Mouse (Mus musculus): ENCODE results near the gene Gk2. TPM values are rescaled to one million over a fixed set of nuclear protein-coding genes. Genes with fewer than 3 reads are reported as not detected.

Gk2 gene
- not detected in 2 replicates for polyA plus RNA-seq (2015; fragmentation: Nextera tagmentation; extraction: Ambion mirVana)

GRCm38 (mm10) chr5:97456816-97457215, at the start of gene Gk2:
TSS of gene Gk2 (minus strand) at chr5:97457021.
- Histone ChIP-seq H3K4me3 (no peak within 1 kb of the TSS), H3K4me1 (no peaks in the 10 kb centered on the region; the same call in 1 of the 2 replicates), H3K36me3 (no peaks in the 10 kb centered on the region), H3K27me3 (no peaks in the 10 kb centered on the region), H3K4me2 (no peak within 1 kb of the TSS), H3K9me3 (no peaks in the 10 kb centered on the region), H3K27ac (no peak within 1 kb of the TSS), H3K9ac (no peak within 1 kb of the TSS)
- no peak for ATAC-seq (ENCODE audit: insufficient number of reproducible peaks, insufficient read depth, low FRiP score, low TSS enrichment, low read depth)
- WGBS: 90% methylated on average over 10 of the region's 10 CpGs

DNA sequence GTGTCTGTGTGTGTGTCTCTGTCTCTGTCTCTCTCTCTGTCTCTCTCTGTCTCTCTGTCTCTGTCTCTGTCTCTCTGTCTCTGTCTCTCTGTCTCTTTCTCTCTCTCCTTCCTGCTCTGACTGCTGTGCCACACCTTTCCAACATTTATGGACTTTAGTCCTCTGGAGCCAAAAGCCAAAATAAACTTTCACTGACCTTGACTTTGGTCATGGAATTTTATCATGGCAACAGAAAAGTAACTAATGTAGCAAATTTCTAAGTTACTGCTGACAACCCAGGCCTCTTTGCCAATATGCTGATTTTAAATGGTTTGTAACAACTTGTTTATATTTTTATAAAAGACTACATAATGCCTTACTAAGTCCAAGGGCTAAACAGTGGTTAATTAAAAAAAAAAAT, 41.2 kb upstream of the Gk2 start:
- no peak overlapping the region for H3K27ac ChIP-seq
- no peaks in the 10 kb centered on the region for H3K36me3 ChIP-seq
- no peaks in the 10 kb centered on the region for H3K27me3 ChIP-seq
- H3K9me3 ChIP-seq: no peaks in the 10 kb centered on the region
- no peak overlapping the region for H3K4me2 ChIP-seq
- peaks cover 5% of the 10 kb centered on the region; the same call in 1 of the 2 replicates for H3K4me1 ChIP-seq
- no peak overlapping the region for H3K4me3 ChIP-seq
- no peak overlapping the region for H3K9ac ChIP-seq
- no peak for ATAC-seq (ENCODE audit: insufficient number of reproducible peaks, insufficient read depth, low FRiP score, low TSS enrichment, low read depth)

DNA sequence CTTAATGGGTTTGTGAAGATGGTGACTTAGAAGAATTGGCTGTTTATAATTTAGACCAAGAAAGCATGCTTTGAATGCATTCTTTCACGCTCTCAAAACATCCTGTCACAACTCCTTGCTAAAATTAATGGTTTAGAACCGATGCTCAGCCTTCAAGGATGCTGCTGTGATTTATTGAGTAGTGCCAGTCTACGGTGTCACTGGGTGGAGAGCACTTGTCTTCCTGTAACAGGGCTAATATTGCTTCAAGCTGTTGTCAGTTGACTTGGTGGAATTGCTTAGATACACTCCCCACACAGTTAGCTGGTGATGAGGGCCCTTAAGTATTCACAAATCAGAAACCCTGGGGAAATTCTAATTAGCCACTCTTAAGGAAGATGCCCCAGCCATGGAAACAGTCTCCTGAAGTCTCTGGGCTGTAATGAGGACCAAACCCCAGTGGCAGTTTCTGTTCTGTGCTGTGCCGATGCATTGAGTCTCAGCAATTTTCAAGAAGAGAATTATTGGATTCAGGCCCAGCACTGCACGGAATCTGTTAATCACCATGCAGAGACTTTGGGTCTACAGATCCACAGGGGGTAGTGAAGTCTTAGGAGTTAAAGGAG, 38.8 kb upstream of the Gk2 start:
- Histone ChIP-seq H3K4me3 (no peak overlapping the region), H3K4me2 (no peak overlapping the region), H3K27me3 (no peaks in the 10 kb centered on the region), H3K9ac (no peak overlapping the region), H3K36me3 (no peaks in the 10 kb centered on the region), H3K9me3 (no peaks in the 10 kb centered on the region), H3K4me1 (peaks cover 5% of the 10 kb centered on the region; the same call in 1 of the 2 replicates), H3K27ac (no peak overlapping the region)
- no peak for ATAC-seq (ENCODE audit: insufficient number of reproducible peaks, insufficient read depth, low FRiP score, low TSS enrichment, low read depth)
- WGBS: 48% methylated on average over 5 of the region's 5 CpGs

- Histone ChIP-seq H3K4me2 (no peak overlapping the region), H3K9ac (no peak overlapping the region), H3K9me3 (no peaks in the 10 kb centered on the region), H3K36me3 (no peaks in the 10 kb centered on the region), H3K27me3 (no peaks in the 10 kb centered on the region), H3K4me3 (no peak overlapping the region), H3K27ac (no peak overlapping the region), H3K4me1 (peaks cover 5% of the 10 kb centered on the region; the same call in 1 of the 2 replicates)
- no peak for ATAC-seq (ENCODE audit: insufficient number of reproducible peaks, insufficient read depth, low FRiP score, low TSS enrichment, low read depth)
- 72% methylated on average over 5 of the region's 5 CpGs for WGBS
Observed at GRCm38 (mm10) chr5:97493421-97493820, 36.6 kb upstream of the Gk2 start.

DNA sequence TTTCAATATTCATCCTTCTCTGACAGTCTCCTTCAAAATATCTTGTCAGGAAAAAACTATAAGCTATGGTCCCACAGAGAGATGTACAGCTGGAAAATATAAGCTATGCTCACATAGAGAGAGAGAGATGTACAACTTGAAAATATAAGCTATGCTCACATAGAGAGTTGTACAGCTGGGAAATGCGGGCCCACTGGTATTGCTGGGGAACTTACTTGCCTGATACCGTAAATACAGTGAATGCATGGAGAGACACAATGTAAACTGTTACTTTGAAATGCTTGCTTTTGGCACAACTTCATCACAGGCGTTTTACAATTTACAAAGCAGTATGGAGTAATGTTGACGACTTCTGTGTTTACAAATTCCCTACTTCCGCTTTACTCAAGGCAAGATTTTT, 29.3 kb upstream of the Gk2 start:
- no peaks in the 10 kb centered on the region for H3K36me3 ChIP-seq
- H3K9me3 ChIP-seq: peaks cover 4% of the 10 kb centered on the region; the same call in 1 of the 2 replicates
- no peak overlapping the region for H3K4me3 ChIP-seq
- H3K4me1 ChIP-seq: no peaks in the 10 kb centered on the region
- no peak overlapping the region for H3K9ac ChIP-seq
- no peak for ATAC-seq (ENCODE audit: insufficient number of reproducible peaks, insufficient read depth, low FRiP score, low TSS enrichment, low read depth)
- H3K27me3 ChIP-seq: no peaks in the 10 kb centered on the region
- WGBS: 82% methylated on average over 5 of the region's 5 CpGs
- no peak overlapping the region for H3K4me2 ChIP-seq
- no peak overlapping the region for H3K27ac ChIP-seq

GRCm38 (mm10) chr5:97479991-97480390, 23.2 kb upstream of the Gk2 start:
- Histone ChIP-seq H3K9ac (no peak overlapping the region), H3K9me3 (peaks cover 4% of the 10 kb centered on the region; the same call in 1 of the 2 replicates), H3K27me3 (no peaks in the 10 kb centered on the region), H3K36me3 (no peaks in the 10 kb centered on the region), H3K4me2 (no peak overlapping the region), H3K4me1 (no peaks in the 10 kb centered on the region), H3K4me3 (no peak overlapping the region), H3K27ac (no peak overlapping the region)
- ATAC-seq (ENCODE audit: insufficient number of reproducible peaks, insufficient read depth, low FRiP score, low TSS enrichment, low read depth): no peak
- 70% methylated on average over 1 of the region's 1 CpGs for WGBS

- no peak for ATAC-seq (ENCODE audit: insufficient number of reproducible peaks, insufficient read depth, low FRiP score, low TSS enrichment, low read depth)
Observed at GRCm38 (mm10) chr5:97467246-97467645, 10.4 kb upstream of the Gk2 start.

GRCm38 (mm10) chr5:97466430-97467158, 9.8 kb upstream of the Gk2 start:
- no peak overlapping the region for H3K9ac ChIP-seq
- H3K27ac ChIP-seq: no peak overlapping the region
- H3K27me3 ChIP-seq: no peaks in the 10 kb centered on the region
- no peak for ATAC-seq (ENCODE audit: insufficient number of reproducible peaks, insufficient read depth, low FRiP score, low TSS enrichment, low read depth)
- no peak overlapping the region for H3K4me3 ChIP-seq
- no peaks in the 10 kb centered on the region for H3K4me1 ChIP-seq
- WGBS: 81% methylated on average over 10 of the region's 10 CpGs
- H3K9me3 ChIP-seq: no peaks in the 10 kb centered on the region
- no peak overlapping the region for H3K4me2 ChIP-seq
- H3K36me3 ChIP-seq: no peaks in the 10 kb centered on the region

More at GRCm38 (mm10) chr5:97467246-97467645, 10.4 kb upstream of the Gk2 start:
- Histone ChIP-seq H3K9me3 (no peaks in the 10 kb centered on the region), H3K27ac (no peak overlapping the region), H3K36me3 (no peaks in the 10 kb centered on the region), H3K9ac (no peak overlapping the region), H3K4me3 (no peak overlapping the region), H3K4me2 (no peak overlapping the region), H3K27me3 (no peaks in the 10 kb centered on the region), H3K4me1 (no peaks in the 10 kb centered on the region)
- 88% methylated on average over 7 of the region's 7 CpGs for WGBS

- no peaks in the 10 kb centered on the region for H3K9me3 ChIP-seq
- ATAC-seq (ENCODE audit: insufficient number of reproducible peaks, insufficient read depth, low FRiP score, low TSS enrichment, low read depth): no peak
- H3K4me3 ChIP-seq: no peak overlapping the region
- no peaks in the 10 kb centered on the region for H3K4me1 ChIP-seq
- no peaks in the 10 kb centered on the region for H3K36me3 ChIP-seq
- H3K4me2 ChIP-seq: no peak overlapping the region
- H3K27ac ChIP-seq: no peak overlapping the region
- H3K9ac ChIP-seq: no peak overlapping the region
- no peaks in the 10 kb centered on the region for H3K27me3 ChIP-seq
- 87% methylated on average over 3 of the region's 3 CpGs for WGBS
Observed at GRCm38 (mm10) chr5:97465956-97466355, 9.1 kb upstream of the Gk2 start.

GRCm38 (mm10) chr5:97462856-97463255, 6.0 kb upstream of the Gk2 start:
- Histone ChIP-seq H3K36me3 (no peaks in the 10 kb centered on the region), H3K27ac (no peak overlapping the region), H3K9ac (no peak overlapping the region), H3K27me3 (no peaks in the 10 kb centered on the region), H3K4me3 (no peak overlapping the region), H3K4me2 (no peak overlapping the region), H3K4me1 (no peaks in the 10 kb centered on the region), H3K9me3 (no peaks in the 10 kb centered on the region)
- ATAC-seq (ENCODE audit: insufficient number of reproducible peaks, insufficient read depth, low FRiP score, low TSS enrichment, low read depth): no peak
- 92% methylated on average over 3 of the region's 3 CpGs for WGBS

DNA sequence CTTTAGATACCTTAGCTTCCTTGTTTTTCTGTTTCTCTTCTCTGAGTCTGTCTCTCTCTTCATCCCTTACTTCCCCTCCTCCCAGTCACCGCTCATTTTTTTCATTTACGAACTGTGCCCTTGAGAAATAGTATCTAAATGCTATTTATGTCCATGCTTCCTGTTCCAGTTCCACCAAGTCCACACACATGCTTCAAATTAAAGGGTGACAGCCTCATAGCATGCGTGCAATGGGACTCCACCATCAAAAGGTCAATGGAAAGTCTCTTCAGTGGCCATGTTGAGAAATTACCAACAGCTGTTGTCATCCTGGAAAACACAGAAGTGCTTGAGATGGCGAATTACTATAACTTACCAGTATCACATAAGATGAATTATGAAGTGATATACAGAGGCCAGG, 5.4 kb downstream of the Gk2 start:
- no peak overlapping the region for H3K27ac ChIP-seq
- WGBS: 33% methylated on average over 4 of the region's 4 CpGs
- no peak for ATAC-seq (ENCODE audit: insufficient number of reproducible peaks, insufficient read depth, low FRiP score, low TSS enrichment, low read depth)

GRCm38 (mm10) chr5:97444191-97444590, 12.6 kb downstream of the Gk2 start:
- Histone ChIP-seq H3K9ac (no peak overlapping the region), H3K27me3 (no peaks in the 10 kb centered on the region), H3K4me2 (no peak overlapping the region), H3K4me1 (no peaks in the 10 kb centered on the region), H3K36me3 (no peaks in the 10 kb centered on the region), H3K9me3 (no peaks in the 10 kb centered on the region), H3K4me3 (no peak overlapping the region), H3K27ac (no peak overlapping the region)
- no peak for ATAC-seq (ENCODE audit: insufficient number of reproducible peaks, insufficient read depth, low FRiP score, low TSS enrichment, low read depth)
- 58% methylated on average over 1 of the region's 1 CpGs for WGBS

More for the DNA sequence above, 5.4 kb downstream of the Gk2 start:
- Histone ChIP-seq H3K36me3 (no peaks in the 10 kb centered on the region), H3K4me1 (peaks cover 7% of the 10 kb centered on the region), H3K4me2 (no peak overlapping the region), H3K27me3 (no peaks in the 10 kb centered on the region), H3K4me3 (no peak overlapping the region), H3K9ac (no peak overlapping the region), H3K9me3 (no peaks in the 10 kb centered on the region)
